Mouse (Mus musculus) skeletal muscle tissue, adult 2 months (tissue): ENCODE data around the gene Gadl1.

Source experiments
- DNase-seq: peaks from one replicate; pipeline ENCODE4 v3.0.0-alpha.2; 2012; ENCODE audit warnings: low read depth, low spot score

Gene Gadl1

DNA sequence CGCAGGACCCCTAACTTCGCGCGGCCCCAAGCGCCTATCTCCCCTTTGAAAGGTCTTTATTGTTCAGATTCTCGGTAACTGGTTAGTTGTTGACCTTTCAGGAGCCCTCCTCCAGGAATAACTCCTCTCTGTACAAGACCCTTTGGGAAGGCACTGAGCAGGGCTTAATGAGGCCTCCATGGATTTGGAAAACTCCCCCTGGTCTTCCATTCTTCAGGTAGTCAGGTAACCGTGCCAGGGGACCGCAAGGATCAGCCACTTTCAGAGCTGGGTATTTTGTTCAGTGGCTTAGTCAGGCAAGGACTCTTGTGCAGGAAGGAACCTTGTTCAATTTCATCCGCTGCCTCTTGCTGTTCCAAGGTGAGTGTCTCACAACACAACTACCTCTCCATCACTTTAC is at the start of gene Gadl1:
Gadl1 (plus strand) TSS at position 301 of the 400 bp plus-strand sequence.
- DNase-seq = no peak

DNA sequence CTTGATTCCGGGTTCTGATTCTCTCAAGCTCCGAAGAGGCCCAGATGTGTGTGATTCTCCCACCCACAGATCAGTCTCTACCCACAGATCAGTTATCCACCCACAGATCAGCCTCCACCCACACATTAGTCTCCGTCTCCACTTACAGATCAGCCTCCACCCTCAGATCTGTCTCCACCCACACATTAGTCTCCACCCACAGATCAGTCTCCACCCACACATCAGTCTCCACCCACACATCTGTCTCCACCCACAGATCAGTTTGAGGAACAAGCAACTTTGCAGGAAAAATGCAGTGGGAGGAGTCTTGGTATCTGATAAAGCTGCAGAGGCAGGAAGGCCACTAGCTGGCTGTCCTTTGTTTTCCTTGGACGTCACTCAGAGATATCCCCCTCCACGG is 46.5 kb upstream of the Gadl1 start:
- DNase-seq = no peak

DNA sequence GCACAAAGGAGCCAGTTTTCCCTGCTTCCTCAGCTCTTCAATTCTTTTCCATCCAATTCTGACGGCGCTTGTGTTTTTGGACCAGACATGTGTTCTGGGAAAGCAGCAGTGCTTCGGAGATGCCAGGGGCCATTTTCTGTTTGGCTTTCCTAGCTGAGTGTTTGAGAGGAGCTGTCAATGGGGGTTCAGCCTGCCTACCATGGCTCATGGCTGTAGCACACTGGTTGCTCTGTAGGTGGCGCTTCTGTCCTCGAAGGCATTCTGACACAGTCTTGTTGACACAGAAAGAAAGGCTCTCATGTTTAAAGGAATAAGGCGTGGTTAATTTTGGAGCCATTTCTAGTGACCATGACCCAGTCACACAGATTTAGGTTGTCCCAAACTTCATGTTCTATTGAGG is 45.9 kb upstream of the Gadl1 start:
- no peak for DNase-seq

DNA sequence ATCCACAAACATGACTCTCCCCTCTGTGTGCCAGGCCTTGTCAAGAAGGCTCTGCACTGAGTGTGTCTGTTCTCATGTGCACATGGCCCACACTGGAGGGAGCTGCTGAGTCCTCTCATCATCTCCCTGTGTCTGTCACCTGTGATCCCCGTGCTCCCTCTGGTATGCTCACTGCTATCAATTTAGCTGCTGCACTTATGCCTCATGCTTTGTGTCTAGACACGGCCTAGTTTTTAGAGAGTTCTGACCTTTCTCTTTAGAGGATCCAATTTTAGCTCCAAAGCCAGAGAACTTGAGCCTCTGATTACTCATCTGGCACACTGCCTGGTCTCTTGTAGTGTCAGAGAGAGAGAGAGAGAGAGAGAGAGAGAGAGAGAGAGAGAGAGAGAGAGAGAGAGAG is 42.0 kb upstream of the Gadl1 start:
- peak; percentile 87 for DNase-seq

DNA sequence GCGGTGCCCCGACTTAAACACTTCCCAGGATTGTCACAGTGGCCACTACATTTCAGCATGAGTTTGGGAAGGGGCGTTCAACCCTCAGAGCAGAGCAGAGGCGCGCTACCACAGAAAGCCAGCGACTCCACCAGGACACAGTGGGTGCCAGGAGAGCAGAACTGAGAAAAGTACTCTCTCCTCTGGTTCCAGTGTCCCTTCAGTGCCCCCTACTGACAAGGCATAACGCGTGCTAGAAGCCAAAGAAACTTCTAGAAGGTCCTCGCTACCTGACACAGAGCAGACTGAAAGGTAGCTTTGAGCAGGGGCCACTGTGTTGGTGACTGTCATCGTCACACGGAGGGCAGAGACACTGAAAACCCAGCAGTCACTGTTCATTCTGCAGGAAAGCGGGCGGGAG is 39.1 kb upstream of the Gadl1 start:
- DNase-seq = no peak

DNA sequence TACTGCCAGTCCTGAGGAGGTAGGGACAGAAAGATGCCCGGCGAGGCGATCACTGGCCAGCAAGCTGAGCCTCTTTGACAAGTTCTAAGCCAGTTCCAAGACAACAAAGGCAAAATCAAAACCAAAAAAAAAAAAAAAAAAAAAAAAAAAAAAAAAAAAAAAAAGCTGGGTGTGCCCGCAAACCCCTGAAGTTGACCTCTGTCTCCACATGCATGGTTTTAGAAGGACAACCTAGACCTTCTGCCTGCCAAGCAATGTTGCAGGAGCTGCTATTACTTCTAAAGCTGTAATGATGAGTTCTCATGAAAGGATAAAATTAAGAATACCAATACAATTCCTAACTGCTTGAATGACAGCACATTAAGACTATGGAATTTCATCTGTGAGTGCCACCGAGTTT is 38.6 kb upstream of the Gadl1 start:
- DNase-seq = no peak

DNA sequence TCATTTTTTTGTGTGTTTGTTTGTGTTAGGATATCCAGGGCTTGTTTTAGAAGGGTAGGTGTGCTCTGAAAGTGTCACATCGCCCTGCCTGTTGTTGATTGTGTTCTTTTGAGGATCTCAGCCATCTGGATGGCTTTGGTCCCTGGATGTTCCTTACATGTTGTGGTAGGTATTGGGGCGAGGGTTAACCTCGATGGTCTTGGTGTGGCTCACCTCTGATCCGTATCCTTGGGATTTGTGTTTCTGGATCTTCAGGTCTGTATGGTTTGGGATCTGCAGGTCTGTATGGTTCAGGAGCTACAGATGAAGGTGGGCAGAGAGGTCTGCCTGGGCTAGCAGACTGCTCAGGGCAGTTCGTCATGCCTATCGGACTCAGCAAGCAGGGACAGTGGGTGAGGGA is 28.8 kb upstream of the Gadl1 start:
- no peak for DNase-seq

DNA sequence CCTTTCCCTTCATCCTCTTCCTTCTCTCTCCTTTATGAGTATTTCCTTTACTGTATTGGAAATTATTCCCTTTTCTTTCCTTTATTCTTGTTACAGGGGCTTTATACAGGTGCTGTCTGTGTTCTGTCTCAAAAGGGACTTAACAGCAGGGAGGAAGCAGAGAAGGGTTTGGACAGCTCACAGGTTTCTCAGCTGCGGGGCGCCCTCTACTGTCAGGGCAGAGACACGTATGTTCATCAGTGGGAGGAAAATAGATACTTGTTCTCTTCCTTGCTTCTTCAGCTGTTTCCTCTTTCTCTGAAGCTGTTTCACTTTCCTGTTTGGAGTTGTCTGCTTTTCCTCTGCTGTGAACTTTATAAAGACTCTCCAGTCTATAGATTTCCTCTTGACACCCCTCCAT is 28.1 kb upstream of the Gadl1 start:
- DNase-seq = peak; percentile 40

DNA sequence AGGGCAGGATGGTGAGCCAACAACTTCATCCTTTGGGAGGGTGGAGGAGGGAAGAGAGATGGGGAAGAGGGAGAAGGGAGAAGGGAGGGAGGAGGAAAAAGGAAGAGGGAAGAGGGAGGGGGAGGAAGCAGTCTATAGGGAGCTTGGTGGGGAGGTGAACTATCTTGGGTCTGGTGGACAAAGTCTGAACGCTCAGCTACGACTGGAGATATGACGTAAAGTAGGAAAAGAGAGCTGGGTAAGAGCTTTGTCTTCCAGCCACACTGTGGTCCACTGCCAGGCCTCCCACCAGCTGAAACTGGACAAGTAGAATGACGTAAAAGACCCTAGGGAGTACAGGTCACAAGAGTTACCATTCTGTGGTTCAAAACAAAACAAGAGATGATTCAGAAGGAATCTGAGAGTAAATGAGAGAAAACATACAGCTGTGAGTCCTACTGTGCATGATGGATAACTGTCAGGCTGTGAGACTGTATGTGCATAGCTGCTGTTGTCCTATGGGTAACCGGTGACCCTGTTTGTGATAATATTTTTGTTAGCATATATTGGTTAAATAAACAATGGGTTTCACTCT is 26.5 kb upstream of the Gadl1 start:
- no peak for DNase-seq

DNA sequence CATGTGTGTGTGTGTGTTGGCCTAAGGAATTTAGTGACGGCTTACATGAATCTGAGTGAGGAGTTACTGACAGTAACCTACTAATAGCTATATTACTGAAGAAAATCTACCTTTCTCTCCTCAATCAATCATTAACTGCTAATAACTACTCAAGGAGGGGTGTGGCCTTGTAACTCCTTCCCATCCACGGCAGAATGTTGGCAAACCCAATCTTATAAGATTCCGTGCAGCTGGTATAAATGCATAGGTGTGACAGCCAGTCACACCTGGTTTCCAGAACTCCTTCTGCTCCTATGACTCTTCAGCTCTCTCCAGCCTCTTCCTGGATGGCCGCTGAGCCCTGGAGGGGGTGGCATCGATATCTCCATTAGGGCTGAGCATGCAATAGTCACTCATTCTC is 25.8 kb upstream of the Gadl1 start:
- DNase-seq = no peak

DNA sequence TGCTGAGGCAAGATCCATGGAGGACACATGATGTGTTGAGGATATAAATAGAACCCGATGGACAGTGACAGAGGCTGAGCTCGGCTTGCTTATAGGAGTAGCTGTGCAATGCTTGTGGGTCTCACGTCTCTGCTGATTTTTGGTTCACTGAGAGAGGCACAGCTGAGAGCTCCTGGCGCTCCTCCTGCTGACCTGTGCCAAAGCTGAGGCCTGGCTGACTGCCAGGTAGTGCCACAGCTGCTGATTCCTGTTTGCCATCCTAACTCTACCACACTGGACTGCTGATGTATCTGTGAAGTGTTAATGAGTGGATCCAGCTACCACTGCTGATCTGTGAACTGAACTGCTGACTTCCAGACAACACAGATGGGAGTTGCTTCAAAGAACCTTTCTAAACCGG is 21.7 kb upstream of the Gadl1 start:
- DNase-seq = peak; percentile 47

DNA sequence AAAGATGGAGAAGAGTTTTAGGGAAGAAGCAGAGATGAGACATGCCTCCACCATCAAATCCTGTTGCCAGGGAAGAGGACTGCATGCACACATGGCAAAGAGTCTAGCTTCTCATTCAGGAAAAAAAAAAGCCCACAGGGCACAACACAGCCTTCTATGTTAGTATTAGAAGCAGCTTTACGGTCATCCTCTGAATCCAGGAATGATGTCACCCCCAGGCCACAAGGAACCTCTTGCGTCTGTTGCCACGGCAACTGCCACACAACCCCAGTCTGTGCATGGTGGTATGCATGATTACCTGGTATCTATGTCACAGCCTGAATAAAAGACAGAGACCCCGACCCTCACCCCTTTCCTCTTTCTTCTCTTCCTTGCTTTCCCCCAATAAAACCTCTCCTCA is 16.1 kb upstream of the Gadl1 start:
- no peak for DNase-seq

DNA sequence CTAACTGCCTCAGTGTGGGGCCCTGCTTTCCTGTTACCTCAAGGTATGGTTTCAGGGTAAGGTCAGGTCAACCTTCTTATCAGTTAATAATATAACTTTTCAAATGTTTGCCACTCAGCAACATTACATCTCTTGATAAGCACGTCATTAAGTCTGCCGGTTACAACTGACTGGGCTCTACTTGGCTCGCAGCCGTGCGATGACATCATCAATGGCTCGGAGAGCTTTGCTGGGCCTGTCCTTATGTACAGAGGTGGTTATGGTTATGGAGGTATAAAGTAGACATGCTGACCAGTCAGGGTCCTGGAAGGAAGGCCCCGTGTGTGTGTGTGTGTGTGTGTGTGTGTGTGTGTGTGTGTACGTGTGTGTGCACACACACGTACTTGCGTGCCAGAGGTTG is 15.3 kb upstream of the Gadl1 start:
- DNase-seq = no peak

DNA sequence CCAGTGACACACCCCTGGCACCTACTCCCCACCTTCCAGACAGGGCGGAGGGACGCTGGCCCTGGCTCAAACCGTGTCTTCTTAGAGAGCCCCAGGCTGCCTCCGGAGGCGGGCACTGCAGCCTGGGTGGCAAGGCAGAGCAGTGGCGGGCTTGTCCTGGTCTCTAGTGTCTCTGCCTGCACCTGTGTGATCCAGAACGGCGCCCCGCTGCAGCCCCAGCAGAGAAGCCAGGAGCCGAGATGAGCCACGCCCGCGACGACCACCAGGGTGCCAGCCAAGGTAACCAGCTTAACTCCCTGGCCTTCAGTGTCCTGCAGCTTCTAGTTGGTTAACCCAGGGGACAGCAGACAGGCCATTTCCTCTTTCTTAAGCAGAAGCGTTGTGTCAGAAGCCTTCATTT is 930 bp upstream of the Gadl1 start:
- DNase-seq = peak; percentile 15

DNA sequence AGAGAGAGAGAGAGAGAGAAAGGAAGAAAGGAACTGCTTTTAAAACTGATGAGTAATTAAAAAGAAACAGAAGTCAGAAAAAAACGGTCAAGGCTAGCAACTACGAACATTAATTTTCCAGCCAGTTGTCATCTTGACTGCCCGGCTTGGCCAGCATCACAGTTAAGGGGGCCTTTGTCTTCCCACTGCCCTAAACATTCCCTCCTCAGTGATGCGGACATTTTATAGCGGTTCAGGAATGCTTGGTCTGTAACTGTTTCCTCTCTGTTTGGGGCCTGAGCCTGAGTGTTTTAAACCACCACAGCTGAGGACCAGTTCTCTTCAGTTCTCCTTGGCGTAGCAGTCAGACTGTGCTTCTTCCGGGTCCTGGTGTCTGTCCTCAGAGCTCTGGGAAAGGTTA is 4.8 kb downstream of the Gadl1 start:
- no peak for DNase-seq

DNA sequence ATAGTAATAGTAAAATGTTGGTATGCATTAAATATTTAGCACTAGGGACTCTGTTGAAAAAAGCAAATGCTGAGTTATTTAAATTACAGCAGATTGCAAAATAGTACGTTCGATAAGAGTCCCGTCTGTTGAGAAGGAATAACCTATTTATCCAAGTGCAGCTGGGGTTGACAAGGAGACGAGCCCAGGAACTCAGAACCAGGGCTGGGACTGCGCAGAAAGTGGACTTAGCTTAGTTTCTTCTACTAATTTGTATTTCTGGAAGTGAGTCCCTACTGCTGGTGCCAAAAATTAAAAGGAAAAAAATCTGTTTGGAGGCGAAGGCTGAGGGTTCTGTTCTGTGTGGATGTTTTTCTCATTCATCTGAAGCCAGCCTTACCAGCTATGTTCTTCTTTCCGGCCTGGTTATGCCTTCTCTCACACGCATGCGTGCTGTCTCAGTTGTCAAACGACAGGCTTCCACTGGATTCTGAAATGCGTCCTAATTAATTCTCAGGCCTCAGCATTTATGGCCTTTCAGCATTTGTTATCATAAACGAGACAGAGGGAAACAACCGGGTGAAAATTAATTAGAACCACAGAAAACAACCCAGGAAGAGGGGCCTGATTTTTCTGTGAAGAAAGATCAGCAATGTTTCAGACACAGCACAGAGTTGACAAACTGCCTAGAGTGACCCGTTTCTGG is 6.5 kb downstream of the Gadl1 start:
- DNase-seq = no peak

DNA sequence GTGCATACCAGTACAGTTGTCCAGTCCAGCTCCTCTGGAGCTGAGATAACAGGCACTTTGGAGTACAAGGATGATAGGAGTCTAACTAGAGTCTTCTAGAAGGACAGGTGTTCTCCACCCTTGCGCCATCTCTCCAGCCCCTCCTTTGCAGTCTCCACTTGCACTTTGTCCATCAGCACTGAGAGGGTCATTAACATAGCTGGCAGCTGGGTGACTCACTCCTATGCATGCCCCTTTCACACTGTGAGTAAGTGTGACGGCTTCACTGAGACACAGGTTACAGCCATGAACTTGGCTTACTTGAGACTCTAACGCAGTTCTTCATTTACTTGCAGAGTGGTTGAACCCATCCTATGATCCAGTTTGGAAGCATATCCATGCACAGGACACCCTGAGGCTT is 10.5 kb downstream of the Gadl1 start:
- no peak for DNase-seq

DNA sequence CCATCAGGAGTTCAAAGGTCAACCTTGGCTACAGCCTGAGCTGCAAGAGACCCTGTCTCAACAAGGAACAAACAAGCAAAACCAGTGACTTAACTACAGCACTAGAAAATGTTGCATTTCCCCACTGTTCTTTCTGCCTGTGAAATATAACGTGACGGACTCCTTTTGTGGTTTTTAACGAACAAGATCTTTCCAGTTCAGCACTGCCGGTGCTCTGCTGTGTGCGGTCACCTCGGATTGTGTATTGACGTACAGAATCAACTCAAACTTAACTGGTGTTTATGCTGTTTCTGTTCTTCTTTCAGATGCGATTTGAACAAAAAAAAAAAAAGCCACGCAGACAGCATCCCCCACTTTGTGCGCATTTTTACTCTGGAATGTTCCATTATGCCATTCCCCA is 13.4 kb downstream of the Gadl1 start:
- DNase-seq = no peak

DNA sequence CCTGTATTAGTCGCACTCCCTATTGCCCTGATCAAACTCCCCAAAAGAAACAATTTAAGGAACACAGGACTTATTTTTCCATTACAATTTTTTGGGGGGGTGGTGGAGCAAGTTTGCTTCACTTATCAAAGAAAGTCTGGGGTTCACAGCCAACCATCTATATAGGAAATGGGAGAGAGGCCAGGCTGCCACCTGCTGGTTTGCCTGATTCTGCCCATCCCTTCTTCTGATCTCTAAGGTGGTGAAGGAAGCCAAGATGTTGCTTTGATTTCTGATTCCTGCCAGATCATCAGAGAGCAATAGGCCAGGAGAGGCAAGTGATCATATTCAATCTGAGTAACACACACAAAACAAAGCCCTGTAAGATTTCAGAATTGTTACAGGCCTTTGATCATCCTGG is 14.8 kb downstream of the Gadl1 start:
- DNase-seq = no peak

DNA sequence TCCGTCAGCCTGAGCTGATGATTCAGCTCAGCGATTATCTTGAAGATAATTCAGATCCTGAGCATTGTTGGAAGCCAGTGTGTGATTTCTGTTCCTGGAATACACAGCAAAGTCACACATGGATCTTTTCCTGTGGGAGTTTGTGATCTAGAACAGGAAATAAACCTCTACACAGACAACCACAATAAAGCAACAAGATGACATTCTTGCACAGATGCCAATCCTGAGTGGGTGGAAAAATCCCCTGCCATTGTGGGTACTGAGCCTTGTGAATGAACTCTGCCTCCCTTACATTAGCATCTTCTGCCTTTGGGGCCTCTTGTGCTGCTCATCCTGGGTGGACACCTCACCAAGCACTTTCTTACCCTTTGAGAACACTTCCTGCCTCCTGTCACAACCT is 22.5 kb downstream of the Gadl1 start:
- no peak for DNase-seq

DNA sequence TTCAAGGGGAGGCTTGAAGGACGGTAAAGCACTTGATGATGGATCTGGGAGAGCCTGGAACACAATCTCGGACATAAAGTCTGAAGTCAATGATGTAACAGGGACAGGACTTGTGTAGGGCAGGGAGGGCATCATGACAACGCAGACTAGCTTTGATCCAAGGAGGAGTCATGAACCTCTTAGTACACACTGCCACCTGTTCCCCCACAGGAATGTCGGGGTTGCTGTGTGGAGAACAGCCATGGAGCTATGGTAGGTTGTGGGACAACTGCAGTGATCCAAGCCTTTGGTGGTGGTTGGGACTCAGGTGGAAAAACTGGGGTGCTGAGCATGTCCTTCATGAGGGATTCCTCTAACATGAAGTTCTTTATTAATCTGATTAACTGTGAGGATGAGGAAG is 23.5 kb downstream of the Gadl1 start:
- DNase-seq = no peak

DNA sequence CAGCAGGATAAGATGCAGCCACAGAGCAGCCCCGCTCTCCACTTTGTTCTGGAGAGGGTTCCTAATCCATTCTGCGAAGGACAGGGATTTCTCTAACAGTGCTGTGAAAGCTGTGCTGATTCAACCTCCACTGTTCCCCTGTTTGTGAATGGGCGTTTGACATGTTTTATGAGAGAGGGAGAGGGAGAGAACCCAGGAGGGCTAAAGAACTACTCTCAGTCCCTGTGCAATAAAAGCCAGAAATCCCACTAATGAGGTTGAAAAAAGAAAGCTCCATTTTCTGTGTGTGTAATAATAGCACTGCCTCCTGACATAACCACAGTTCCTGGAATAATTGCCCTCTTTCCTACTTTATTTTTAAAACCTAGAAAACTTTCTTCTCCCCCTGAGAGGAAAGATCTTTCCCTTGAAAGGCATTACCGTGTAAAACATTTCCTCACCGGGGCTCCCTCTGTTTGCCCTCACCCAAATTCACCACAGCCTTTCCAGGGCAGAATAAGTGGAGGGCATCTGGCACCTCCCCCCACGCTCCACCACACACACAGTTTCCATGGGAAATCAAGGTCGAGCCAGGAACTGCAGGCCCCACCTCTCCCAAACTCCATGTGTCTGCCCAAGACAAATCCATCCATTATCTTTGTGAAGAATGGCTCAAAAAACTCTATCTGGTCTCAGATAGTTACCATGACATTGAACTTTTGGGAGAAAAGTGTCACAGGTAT is 24.1 kb downstream of the Gadl1 start:
- no peak for DNase-seq

DNA sequence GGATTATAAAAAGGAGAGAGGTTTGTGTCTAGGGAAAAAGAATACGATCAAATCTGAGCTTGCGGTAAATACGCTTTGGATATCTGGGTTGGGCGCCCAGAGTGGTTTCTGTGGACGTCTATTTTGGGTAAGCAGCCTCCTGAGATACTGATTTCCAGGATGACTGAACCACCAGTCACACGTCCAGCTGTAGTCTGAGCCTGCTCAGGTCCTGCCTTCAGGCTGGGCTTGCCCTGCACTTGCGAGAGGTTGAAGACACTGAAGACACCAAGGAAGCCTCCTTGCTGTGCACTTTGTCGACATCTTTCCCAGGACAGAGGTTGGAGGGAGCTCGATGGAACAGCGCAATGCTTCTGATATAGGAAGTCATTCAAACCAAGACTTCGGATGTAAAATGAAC is 25.0 kb downstream of the Gadl1 start:
- DNase-seq = peak; percentile 14
